Mouse (Mus musculus): ENCODE measurements around the gene Slc38a10.

DNA sequence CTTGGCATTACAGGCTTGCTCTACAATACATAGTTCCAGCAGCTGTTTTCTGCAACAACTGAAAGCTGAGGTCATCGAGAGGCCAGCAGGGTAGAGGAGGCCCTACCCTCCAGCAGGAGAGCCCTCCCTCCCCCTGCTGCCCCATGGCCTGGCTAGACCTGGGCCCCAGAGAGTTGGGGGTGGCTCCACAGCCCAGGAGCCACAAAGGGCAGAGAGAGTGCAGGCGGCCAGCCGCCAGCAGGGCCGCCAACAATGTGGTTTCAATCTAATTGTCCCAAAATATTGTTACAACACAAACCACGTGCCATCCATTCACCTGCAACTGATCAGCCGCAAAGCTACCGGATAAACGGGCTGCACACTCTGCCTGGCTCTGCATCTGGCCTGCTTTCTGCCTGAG, 20.0 kb upstream of the Slc38a10 start:
- TF ChIP-seq GATA1 (IDR thresholded peaks at IDR 0.05; ENCODE audit: low read depth, low read length) (no peak), POLR2AphosphoS5 (IDR thresholded peaks at IDR 0.05; ENCODE audit: borderline replicate concordance, low read depth, low read length) (no peak), KAT2A (conservative IDR thresholded peaks at IDR 0.05; ENCODE audit: low read depth, low read length) (no peak), POLR2A (IDR thresholded peaks at IDR 0.05; ENCODE audit: control insufficient read depth in 1 of 2, insufficient read depth in 1 of 2, low read depth in 1 of 2, low read length in 2 of 2, poor library complexity in 1 of 2) (no peak), TCF12 (IDR thresholded peaks at IDR 0.05; ENCODE audit: low read depth, low read length) (no peak), BHLHE40 (IDR thresholded peaks at IDR 0.05; ENCODE audit: borderline replicate concordance, low read depth, low read length) (no peak), MAZ (IDR thresholded peaks at IDR 0.05; ENCODE audit: low read depth, low read length) (no peak), EP300 (IDR thresholded peaks at IDR 0.05; ENCODE audit: low read depth in 1 of 2, low read length in 2 of 2) (no peak), CTCF (IDR thresholded peaks at IDR 0.05 in 2 of 3, conservative IDR thresholded peaks at IDR 0.05 in 1 of 3; ENCODE audit: control insufficient read depth in 1 of 3, insufficient read depth in 1 of 3, low read depth in 2 of 3, low read length in 3 of 3, poor library complexity in 1 of 3, severe bottlenecking in 1 of 3) (no peak), ZC3H11A (IDR thresholded peaks at IDR 0.05; ENCODE audit: low read depth, low read length) (no peak), TBP (IDR thresholded peaks at IDR 0.05; ENCODE audit: low read depth, low read length) (no peak), MAX (IDR thresholded peaks at IDR 0.05; ENCODE audit: low read length) (no peak)

Data from MEL (cell line).